Mouse (Mus musculus) limb, embryonic 15.5 days (tissue): ENCODE data around the gene Adk. TPM values are rescaled to one million over a fixed set of nuclear protein-coding genes. Genes with fewer than 3 reads are reported as not detected.
"Not testable (repeated sequence)": the region's sequence is repeated elsewhere in the genome, so short reads cannot be mapped to it uniquely, and the experiment has no call there.

ENCODE experiments used
- ATAC-seq: fragments of 200-750 bp; cut with Nextera tagmentation; 2 replicates; pipeline ENCODE4 v1.8.0; 2017; ENCODE audit warnings: low read depth, moderate TSS enrichment; ENCODE audit not compliant: insufficient number of reproducible peaks, low FRiP score, low TSS enrichment
- H3K27ac ChIP-seq: fragments of 300-500 bp; sonication (generic); 2 replicates; pipeline ENCODE4 v1.5.1; 2015; ENCODE audit warnings: moderate library complexity, mild to moderate bottlenecking, inconsistent platforms
- H3K27me3 ChIP-seq: fragments of 300-500 bp; sonication (generic); 2 replicates; pipeline ENCODE4 v1.6.1; 2015; ENCODE audit warnings: inconsistent platforms
- H3K36me3 ChIP-seq: fragments of 300-500 bp; sonication (generic); 2 replicates; pipeline ENCODE4 v1.6.1; 2015; ENCODE audit warnings: inconsistent platforms
- H3K4me1 ChIP-seq: fragments of 300-500 bp; sonication (generic); 2 replicates; pipeline ENCODE4 v1.6.1; 2015; ENCODE audit warnings: inconsistent platforms
- H3K4me2 ChIP-seq: fragments of 300-500 bp; sonication (generic); 2 replicates; pipeline ENCODE4 v1.6.1; 2015; ENCODE audit warnings: mild to moderate bottlenecking, inconsistent platforms
- H3K4me3 ChIP-seq: fragments of 300-500 bp; sonication (generic); 2 replicates; pipeline ENCODE4 v1.5.1; 2015; ENCODE audit warnings: mild to moderate bottlenecking, inconsistent platforms
- H3K9ac ChIP-seq: fragments of 300-500 bp; sonication (generic); 2 replicates; pipeline ENCODE4 v1.6.1; 2015; ENCODE audit warnings: inconsistent platforms
- H3K9me3 ChIP-seq: fragments of 300-500 bp; sonication (generic); 2 replicates; pipeline ENCODE4 v1.6.1; 2016; ENCODE audit warnings: inconsistent platforms
- WGBS: fragments of 180-500 bp; shearing (Covaris S2); methylation state at CpG from one replicate; pipeline ENCODE4 v1.1.7; 2015; 5-methylcytosine and 5-hydroxymethylcytosine counted together
- polyA plus RNA-seq: library from polyadenylated mRNA; unstranded; fragments of >200 nt; fragmentation: Nextera tagmentation; extraction: Ambion mirVana; gene quantifications from 2 replicates; pipeline ENCODE4 v1.2.1, GENCODE M21; 2015

Adk gene
- polyA plus RNA-seq, 1 experiment from 2014 or later = 148 TPM

DNA sequence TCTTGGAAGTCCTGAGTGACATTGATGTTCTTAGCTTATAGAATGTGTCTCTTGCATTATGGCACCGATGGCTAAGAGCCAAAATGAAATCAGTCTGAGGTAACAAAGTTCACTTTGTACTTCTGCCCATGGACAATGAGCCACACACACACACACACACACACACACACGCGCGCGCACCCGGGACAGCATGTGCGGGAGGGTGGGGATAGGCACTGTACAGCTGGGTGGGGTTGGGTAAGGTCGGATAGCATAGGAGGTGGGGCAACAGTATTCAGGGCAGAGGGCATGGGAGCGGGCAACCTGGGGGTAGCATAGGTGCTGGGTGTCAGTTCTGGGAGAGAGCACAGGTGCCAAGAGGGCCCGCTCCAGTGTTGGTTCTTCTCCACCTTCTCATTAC is 432.3 kb downstream of the Adk start:
- 94% methylated on average over 10 of the region's 10 CpGs for WGBS
- H3K36me3 ChIP-seq = no peaks in the 10 kb centered on the region
- no peaks in the 10 kb centered on the region for H3K27me3 ChIP-seq
- no peaks in the 10 kb centered on the region for H3K9me3 ChIP-seq
- no peak for ATAC-seq
- no peaks in the 10 kb centered on the region for H3K4me1 ChIP-seq
- no peak overlapping the region for H3K4me2 ChIP-seq
- no peak overlapping the region for H3K9ac ChIP-seq
- no peak overlapping the region for H3K27ac ChIP-seq
- H3K4me3 ChIP-seq = no peak overlapping the region

DNA sequence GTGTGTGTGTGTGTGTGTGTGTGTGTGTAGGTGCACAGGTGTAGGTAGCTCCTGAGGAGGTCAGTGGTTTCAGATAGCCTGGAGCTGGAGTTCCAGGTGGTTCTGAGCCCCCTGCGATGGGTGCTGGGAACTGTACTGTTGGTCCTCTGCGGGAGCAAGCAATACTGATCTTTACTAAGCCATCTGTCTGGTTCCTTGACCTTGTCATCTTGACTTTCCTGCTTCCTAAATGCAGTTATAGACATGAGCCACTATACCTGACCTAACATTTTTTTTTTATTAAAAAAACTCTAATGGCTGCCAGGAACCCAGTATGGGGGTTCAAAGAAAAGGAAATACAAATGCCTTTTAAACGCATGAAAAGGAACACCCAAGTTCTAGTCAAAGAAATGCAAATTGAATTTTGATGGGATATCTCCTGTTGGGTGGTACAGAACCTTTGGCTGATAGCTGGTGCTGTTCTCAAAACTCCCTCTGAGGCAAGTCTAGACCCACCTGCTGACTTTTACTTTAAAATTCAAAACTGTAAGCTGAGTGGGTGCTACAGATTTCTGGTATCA is 433.7 kb downstream of the Adk start:
- Histone ChIP-seq H3K27me3 (no peaks in the 10 kb centered on the region), H3K27ac (no peak overlapping the region), H3K4me3 (no peak overlapping the region), H3K4me1 (no peaks in the 10 kb centered on the region), H3K4me2 (no peak overlapping the region), H3K9ac (no peak overlapping the region), H3K9me3 (no peaks in the 10 kb centered on the region), H3K36me3 (no peaks in the 10 kb centered on the region)
- no peak for ATAC-seq
- 87% methylated on average over 3 of the region's 3 CpGs for WGBS

DNA sequence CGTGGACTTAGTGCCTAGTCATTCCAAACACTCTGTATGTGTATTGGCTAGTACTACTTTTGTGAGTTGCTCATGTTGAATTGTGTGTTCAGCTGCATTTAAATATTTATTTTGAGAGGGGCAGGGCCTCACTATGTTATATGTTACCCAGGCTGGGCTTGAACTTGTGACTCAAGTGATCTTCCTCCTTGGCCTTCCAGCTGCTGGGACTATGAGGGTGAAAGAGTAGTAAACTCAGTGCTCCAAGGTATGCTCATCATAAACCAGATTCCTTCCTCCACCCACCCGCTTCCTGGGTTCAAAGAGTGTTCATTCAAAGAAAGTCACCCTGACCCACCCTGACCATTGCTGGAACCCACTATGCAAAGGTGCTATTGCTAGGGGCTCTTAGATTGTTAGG is 434.8 kb downstream of the Adk start:
- not testable (repeated sequence) for H3K9me3 ChIP-seq, H3K4me2 ChIP-seq, H3K9ac ChIP-seq, H3K36me3 ChIP-seq, H3K27ac ChIP-seq, ATAC-seq, H3K4me1 ChIP-seq, H3K27me3 ChIP-seq, H3K4me3 ChIP-seq
- WGBS = 95% methylated on average over 2 of the region's 2 CpGs

- not testable (repeated sequence) for H3K4me1 ChIP-seq, H3K4me3 ChIP-seq, H3K36me3 ChIP-seq, ATAC-seq, H3K9me3 ChIP-seq, H3K4me2 ChIP-seq, H3K27ac ChIP-seq, H3K27me3 ChIP-seq, H3K9ac ChIP-seq
- WGBS = 84% methylated on average over 8 of the region's 9 CpGs
Observed at GRCm38 (mm10) chr14:21488426-21489115, 436.2 kb downstream of the Adk start.

GRCm38 (mm10) chr14:21489116-21489485 is 436.7 kb downstream of the Adk start:
- no peak overlapping the region for H3K4me3 ChIP-seq
- no peaks in the 10 kb centered on the region for H3K9me3 ChIP-seq
- WGBS = 83% methylated on average over 3 of the region's 3 CpGs
- no peaks in the 10 kb centered on the region for H3K4me1 ChIP-seq
- H3K27ac ChIP-seq = no peak overlapping the region
- no peak overlapping the region for H3K9ac ChIP-seq
- H3K4me2 ChIP-seq = no peak overlapping the region
- H3K27me3 ChIP-seq = no peaks in the 10 kb centered on the region
- ATAC-seq = no peak
- H3K36me3 ChIP-seq = no peaks in the 10 kb centered on the region

DNA sequence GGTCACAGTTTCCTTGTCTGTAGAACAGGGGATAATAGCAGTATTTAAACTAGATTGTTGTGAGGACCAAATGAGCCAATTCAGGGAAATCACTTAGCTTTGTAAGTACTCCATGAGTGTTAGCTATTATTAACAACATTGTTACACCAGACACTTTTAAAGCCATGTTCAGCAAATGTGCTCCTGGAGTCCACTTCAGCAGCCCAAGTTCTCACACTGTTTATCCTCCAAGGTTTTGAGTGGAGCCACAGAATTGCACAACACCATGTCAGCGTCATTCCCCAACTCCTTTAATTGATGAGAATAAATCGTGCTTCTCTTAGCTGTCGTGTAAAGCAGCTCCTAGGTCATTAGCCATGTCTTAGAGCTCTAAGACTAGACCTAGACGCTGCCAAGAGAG is 437.8 kb downstream of the Adk start:
- no peaks in the 10 kb centered on the region for H3K9me3 ChIP-seq
- H3K9ac ChIP-seq = no peak overlapping the region
- H3K4me1 ChIP-seq = no peaks in the 10 kb centered on the region
- no peak overlapping the region for H3K4me3 ChIP-seq
- H3K36me3 ChIP-seq = no peaks in the 10 kb centered on the region
- no peak for ATAC-seq
- H3K27me3 ChIP-seq = no peaks in the 10 kb centered on the region
- no peak overlapping the region for H3K4me2 ChIP-seq
- 41% methylated on average over 4 of the region's 4 CpGs for WGBS
- H3K27ac ChIP-seq = no peak overlapping the region

Other genes with a start within 250 kb of the Adk start
- 3.3 and 4.9 TPM in 2 replicates for gene Plau, start 215.9 kb upstream of the Adk start, polyA plus RNA-seq
- 55.7 and 56.4 TPM in 2 replicates for gene Vcl, start 123.2 kb upstream of the Adk start, polyA plus RNA-seq
- 69.4 and 72.4 TPM in 2 replicates for gene Ap3m1, start 66 bp upstream of the Adk start, polyA plus RNA-seq